Mouse (Mus musculus): Measurements from ENCODE around the gene Runx2. TPM values are rescaled to one million over a fixed set of nuclear protein-coding genes. Genes with fewer than 3 reads are reported as not detected.

The Runx2 gene
- polyA plus RNA-seq, 1 experiment from 2014 or later: 0.25 TPM

- H3K4me2 ChIP-seq (ENCODE audit: low read length): no peak overlapping the region
- no peaks in the 10 kb centered on the region for H3K36me3 ChIP-seq (ENCODE audit: control insufficient read depth, insufficient read depth, low read length)
- WGBS: 91% methylated on average over 10 of the region's 10 CpGs
- H3K27ac ChIP-seq (ENCODE audit: low read depth, low read length): no peak overlapping the region
- DNase-seq (ENCODE audit: low spot score): no peak
- no peak overlapping the region for H3K9ac ChIP-seq (ENCODE audit: low read length)
- H3K9me3 ChIP-seq (replicated peaks; ENCODE audit: control insufficient read depth, low read length): no peaks in the 10 kb centered on the region
- H3K27me3 ChIP-seq (replicated peaks; ENCODE audit: control insufficient read depth, insufficient read depth, low read length): no peaks in the 10 kb centered on the region
- ATAC-seq: no peak
- no peak overlapping the region for H3K4me3 ChIP-seq (ENCODE audit: low read depth, low read length)
- H3K4me1 ChIP-seq (ENCODE audit: control insufficient read depth, insufficient read depth, low read length): no peaks in the 10 kb centered on the region
These were observed 309.7 kb downstream of the Runx2 start for GRCm38 (mm10) chr17:44504794-44505317.

GRCm38 (mm10) chr17:44502176-44502575 is 312.4 kb downstream of the Runx2 start:
- Histone ChIP-seq H3K9me3 (replicated peaks; ENCODE audit: control insufficient read depth, low read length) (no peaks in the 10 kb centered on the region), H3K9ac (ENCODE audit: low read length) (no peak overlapping the region), H3K4me3 (ENCODE audit: low read depth, low read length) (no peak overlapping the region), H3K27ac (ENCODE audit: low read depth, low read length) (no peak overlapping the region), H3K4me2 (ENCODE audit: low read length) (no peak overlapping the region), H3K4me1 (ENCODE audit: control insufficient read depth, insufficient read depth, low read length) (no peaks in the 10 kb centered on the region), H3K27me3 (replicated peaks; ENCODE audit: control insufficient read depth, insufficient read depth, low read length) (no peaks in the 10 kb centered on the region), H3K36me3 (ENCODE audit: control insufficient read depth, insufficient read depth, low read length) (no peaks in the 10 kb centered on the region)
- DNase-seq (ENCODE audit: low spot score) (no peak), ATAC-seq (no peak)
- 91% methylated on average over 5 of the region's 5 CpGs for WGBS

- DNase-seq (ENCODE audit: low spot score): no peak
These were observed 314.2 kb downstream of the Runx2 start for GRCm38 (mm10) chr17:44500306-44500899.

GRCm38 (mm10) chr17:44490164-44490794 is 324.3 kb downstream of the Runx2 start:
- no peak for DNase-seq (ENCODE audit: low spot score)
- whole genome bisulfite sequencing: 86% methylated on average over 11 of the region's 11 CpGs
- ATAC-seq: no peak
- Histone ChIP-seq H3K9me3 (replicated peaks; ENCODE audit: control insufficient read depth, low read length) (no peaks in the 10 kb centered on the region), H3K4me3 (ENCODE audit: low read depth, low read length) (no peak overlapping the region), H3K27me3 (replicated peaks; ENCODE audit: control insufficient read depth, insufficient read depth, low read length) (no peaks in the 10 kb centered on the region), H3K9ac (ENCODE audit: low read length) (no peak overlapping the region), H3K4me2 (ENCODE audit: low read length) (no peak overlapping the region), H3K27ac (ENCODE audit: low read depth, low read length) (no peak overlapping the region), H3K4me1 (ENCODE audit: control insufficient read depth, insufficient read depth, low read length) (no peaks in the 10 kb centered on the region), H3K36me3 (ENCODE audit: control insufficient read depth, insufficient read depth, low read length) (no peaks in the 10 kb centered on the region)

More at GRCm38 (mm10) chr17:44500306-44500899, 314.2 kb downstream of the Runx2 start:
- no peak for ATAC-seq
- Histone ChIP-seq H3K4me3 (ENCODE audit: low read depth, low read length) (no peak overlapping the region), H3K36me3 (ENCODE audit: control insufficient read depth, insufficient read depth, low read length) (no peaks in the 10 kb centered on the region), H3K4me1 (ENCODE audit: control insufficient read depth, insufficient read depth, low read length) (no peaks in the 10 kb centered on the region), H3K27ac (ENCODE audit: low read depth, low read length) (no peak overlapping the region), H3K9me3 (replicated peaks; ENCODE audit: control insufficient read depth, low read length) (no peaks in the 10 kb centered on the region), H3K4me2 (ENCODE audit: low read length) (no peak overlapping the region), H3K9ac (ENCODE audit: low read length) (no peak overlapping the region), H3K27me3 (replicated peaks; ENCODE audit: control insufficient read depth, insufficient read depth, low read length) (no peaks in the 10 kb centered on the region)
- WGBS: 71% methylated on average over 11 of the region's 11 CpGs

GRCm38 (mm10) chr17:44489346-44489745 is 325.3 kb downstream of the Runx2 start:
- Histone ChIP-seq H3K4me1 (ENCODE audit: control insufficient read depth, insufficient read depth, low read length) (no peaks in the 10 kb centered on the region), H3K4me3 (ENCODE audit: low read depth, low read length) (no peak overlapping the region), H3K9ac (ENCODE audit: low read length) (no peak overlapping the region), H3K4me2 (ENCODE audit: low read length) (no peak overlapping the region), H3K9me3 (replicated peaks; ENCODE audit: control insufficient read depth, low read length) (no peaks in the 10 kb centered on the region), H3K36me3 (ENCODE audit: control insufficient read depth, insufficient read depth, low read length) (no peaks in the 10 kb centered on the region), H3K27ac (ENCODE audit: low read depth, low read length) (no peak overlapping the region), H3K27me3 (replicated peaks; ENCODE audit: control insufficient read depth, insufficient read depth, low read length) (no peaks in the 10 kb centered on the region)
- DNase-seq (ENCODE audit: low spot score): no peak
- 78% methylated on average over 6 of the region's 6 CpGs for WGBS
- no peak for ATAC-seq

- Histone ChIP-seq H3K4me3 (ENCODE audit: low read depth, low read length) (no peak overlapping the region), H3K4me2 (ENCODE audit: low read length) (no peak overlapping the region), H3K4me1 (ENCODE audit: control insufficient read depth, insufficient read depth, low read length) (no peaks in the 10 kb centered on the region), H3K27me3 (replicated peaks; ENCODE audit: control insufficient read depth, insufficient read depth, low read length) (no peaks in the 10 kb centered on the region), H3K36me3 (ENCODE audit: control insufficient read depth, insufficient read depth, low read length) (no peaks in the 10 kb centered on the region), H3K9me3 (replicated peaks; ENCODE audit: control insufficient read depth, low read length) (no peaks in the 10 kb centered on the region), H3K9ac (ENCODE audit: low read length) (no peak overlapping the region), H3K27ac (ENCODE audit: low read depth, low read length) (no peak overlapping the region)
- ATAC-seq (no peak), DNase-seq (ENCODE audit: low spot score) (no peak)
- WGBS: 87% methylated on average over 10 of the region's 10 CpGs
These were observed 326.9 kb downstream of the Runx2 start for GRCm38 (mm10) chr17:44487514-44488244.

- 90% methylated on average over 5 of the region's 5 CpGs for WGBS
- Histone ChIP-seq H3K27ac (ENCODE audit: low read depth, low read length) (no peak overlapping the region), H3K4me3 (ENCODE audit: low read depth, low read length) (no peak overlapping the region), H3K9me3 (replicated peaks; ENCODE audit: control insufficient read depth, low read length) (no peaks in the 10 kb centered on the region), H3K27me3 (replicated peaks; ENCODE audit: control insufficient read depth, insufficient read depth, low read length) (no peaks in the 10 kb centered on the region; the same call in 1 of the 2 replicates), H3K36me3 (ENCODE audit: control insufficient read depth, insufficient read depth, low read length) (no peaks in the 10 kb centered on the region), H3K4me2 (ENCODE audit: low read length) (no peak overlapping the region), H3K4me1 (ENCODE audit: control insufficient read depth, insufficient read depth, low read length) (no peaks in the 10 kb centered on the region), H3K9ac (ENCODE audit: low read length) (no peak overlapping the region)
- ATAC-seq (no peak), DNase-seq (ENCODE audit: low spot score) (no peak)
These were observed 329.3 kb downstream of the Runx2 start for GRCm38 (mm10) chr17:44485337-44485736.

- WGBS: 40% methylated on average over 5 of the region's 5 CpGs
- no peak for DNase-seq (ENCODE audit: low spot score)
- no peak for ATAC-seq
- H3K9me3 ChIP-seq (replicated peaks; ENCODE audit: control insufficient read depth, low read length): no peaks in the 10 kb centered on the region
- no peaks in the 10 kb centered on the region for H3K4me1 ChIP-seq (ENCODE audit: control insufficient read depth, insufficient read depth, low read length)
- H3K36me3 ChIP-seq (ENCODE audit: control insufficient read depth, insufficient read depth, low read length): no peaks in the 10 kb centered on the region
- H3K4me3 ChIP-seq (ENCODE audit: low read depth, low read length): no peak overlapping the region
- no peak overlapping the region for H3K9ac ChIP-seq (ENCODE audit: low read length)
- H3K27ac ChIP-seq (ENCODE audit: low read depth, low read length): no peak overlapping the region
- H3K27me3 ChIP-seq (replicated peaks; ENCODE audit: control insufficient read depth, insufficient read depth, low read length): no peaks in the 10 kb centered on the region; the same call in 1 of the 2 replicates
- H3K4me2 ChIP-seq (ENCODE audit: low read length): no peak overlapping the region
These were observed 334.7 kb downstream of the Runx2 start for GRCm38 (mm10) chr17:44479918-44480317.

- H3K27ac ChIP-seq (ENCODE audit: low read depth, low read length): no peak overlapping the region
- no peak for DNase-seq (ENCODE audit: low spot score)
- no peaks in the 10 kb centered on the region for H3K36me3 ChIP-seq (ENCODE audit: control insufficient read depth, insufficient read depth, low read length)
- no peaks in the 10 kb centered on the region for H3K9me3 ChIP-seq (replicated peaks; ENCODE audit: control insufficient read depth, low read length)
- H3K4me2 ChIP-seq (ENCODE audit: low read length): no peak overlapping the region
- WGBS: 80% methylated on average over 4 of the region's 4 CpGs
- no peak overlapping the region for H3K4me3 ChIP-seq (ENCODE audit: low read depth, low read length)
- H3K27me3 ChIP-seq (replicated peaks; ENCODE audit: control insufficient read depth, insufficient read depth, low read length): no peaks in the 10 kb centered on the region; the same call in 1 of the 2 replicates
- H3K4me1 ChIP-seq (ENCODE audit: control insufficient read depth, insufficient read depth, low read length): no peaks in the 10 kb centered on the region
- no peak for ATAC-seq
- H3K9ac ChIP-seq (ENCODE audit: low read length): no peak overlapping the region
These were observed 335.1 kb downstream of the Runx2 start for GRCm38 (mm10) chr17:44479491-44479890.
